8 mouse cellular contexts compared by ENCODE assay signal in genomic region chr14:120137680-120138136, GRCm38 (mm10).
DNase-seq lines count a peak whose midpoint lies in the region; ATAC-seq lines count a peak whose summit lies in the region.

No protein-coding gene starts in this region.

- peak; percentile 88 for DNase-seq in 3134 (ENCODE audit: extremely low read depth, insufficient read length, low spot score)
- DNase-seq in adrenal gland, postnatal 36 days = peak; percentile 96 to 98
- peak; percentile 99 for DNase-seq in heart, adult 11 months
- peak; percentile 88 for DNase-seq in kidney, adult 11 months
- DNase-seq in left cerebral cortex, postnatal 4 days = peak; percentile 92
- DNase-seq in midbrain, embryonic 11.5 days (ENCODE audit: low spot score, missing footprints) = peak; percentile 100
- peak; percentile 99 for DNase-seq in right cerebral cortex, postnatal 4 days

- H3K4me3 ChIP-seq in embryonic facial prominence, embryonic 12.5 days = peak overlapping the region; percentile 19; the same call in 1 of the 2 replicates
- peak overlapping the region; percentile 14; the same call in 1 of the 2 replicates for H3K4me3 ChIP-seq in midbrain, embryonic 11.5 days (ENCODE audit: low read depth, low read length)

- peak; percentile 85 for ATAC-seq in embryonic facial prominence, embryonic 12.5 days (ENCODE audit: insufficient number of reproducible peaks, insufficient read depth, low FRiP score, low TSS enrichment)
- ATAC-seq in midbrain, embryonic 11.5 days (ENCODE audit: low FRiP score) = peak; percentile 86

- H3K4me1 ChIP-seq in embryonic facial prominence, embryonic 12.5 days = peaks cover 3% of the 10 kb centered on the region; the same call in 1 of the 2 replicates
- H3K4me1 ChIP-seq in midbrain, embryonic 11.5 days (ENCODE audit: control insufficient read depth, insufficient read depth, low read length) = peaks cover 7% of the 10 kb centered on the region

- peak overlapping the region; percentile 30 for H3K4me2 ChIP-seq in embryonic facial prominence, embryonic 12.5 days (replicated peaks)
- H3K4me2 ChIP-seq in midbrain, embryonic 11.5 days = peak overlapping the region; percentile 34

- no peak overlapping the region for H3K9ac ChIP-seq in embryonic facial prominence, embryonic 12.5 days
- H3K9ac ChIP-seq in midbrain, embryonic 11.5 days (ENCODE audit: low read length) = no peak overlapping the region

- intact Hi-C loops in left cerebral cortex, postnatal 4 days (cut with DNase I) = loop anchor here (2.0 to 5.0 kb wide), 3 partner anchors 125 to 261 kb away; partner anchors contain the start of gene Mbnl2

- peak overlapping the region; percentile 54 for H3K27ac ChIP-seq in embryonic facial prominence, embryonic 12.5 days
- H3K27ac ChIP-seq in midbrain, embryonic 11.5 days (ENCODE audit: low read depth, low read length) = no peak overlapping the region

- H3K36me3 ChIP-seq in embryonic facial prominence, embryonic 12.5 days = no peaks in the 10 kb centered on the region
- no peaks in the 10 kb centered on the region for H3K36me3 ChIP-seq in midbrain, embryonic 11.5 days (ENCODE audit: control insufficient read depth, insufficient read depth, low read length)

- H3K9me3 ChIP-seq in embryonic facial prominence, embryonic 12.5 days = no peaks in the 10 kb centered on the region
- no peaks in the 10 kb centered on the region for H3K9me3 ChIP-seq in midbrain, embryonic 11.5 days (ENCODE audit: control insufficient read depth, low read length)

- 2% methylated on average over 21 of the region's 21 CpGs for WGBS in embryonic facial prominence, embryonic 12.5 days
- 2% methylated on average over 21 of the region's 21 CpGs for WGBS in midbrain, embryonic 11.5 days

- H3K27me3 ChIP-seq in embryonic facial prominence, embryonic 12.5 days = no peaks in the 10 kb centered on the region
- peaks cover 3% of the 10 kb centered on the region; the same call in 1 of the 2 replicates for H3K27me3 ChIP-seq in midbrain, embryonic 11.5 days (ENCODE audit: control insufficient read depth, insufficient read depth, low read length)
